Mouse (Mus musculus) B cell, adult 2 months (primary cell): ENCODE data around the gene Sgtb.
A peak's percentile ranks its signal among the peaks of the same experiment; 100 is the strongest.

Experiments
- DNase-seq, 2 experiments: peaks; one replicate each; pipeline ENCODE4 v3.0.0; 2022

Gene Sgtb

DNA sequence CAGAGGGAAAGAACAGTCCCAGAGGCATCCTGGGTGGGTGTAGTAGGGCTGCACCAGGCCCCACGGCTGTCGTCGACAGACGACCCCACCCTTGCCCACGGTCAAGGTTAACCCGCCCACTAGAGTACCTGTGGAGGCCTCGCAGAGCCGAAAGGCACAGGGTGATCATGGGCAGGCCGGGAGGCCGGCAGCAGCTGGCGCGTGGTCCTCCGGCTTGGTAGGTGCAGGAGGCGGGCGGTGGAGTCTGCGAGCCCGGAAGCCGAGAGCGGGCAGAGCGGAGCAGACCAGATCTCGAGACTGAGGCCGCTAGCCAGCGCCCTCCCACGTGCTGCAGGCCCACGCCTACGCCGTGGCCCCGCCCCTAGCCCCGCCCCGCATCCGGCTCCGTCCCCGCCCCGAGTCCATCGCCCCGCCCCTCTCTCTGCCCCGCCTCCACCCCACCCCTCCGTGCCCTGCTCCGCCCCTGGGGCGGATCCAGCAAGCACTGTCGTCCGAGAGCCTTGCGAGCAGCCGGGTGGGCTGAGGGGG, at the start of gene Sgtb, which contains the start of gene Nln:
Gene Sgtb (plus strand): TSS at position 454 of the 528 bp plus-strand sequence.
Gene Nln (minus strand): TSS at position 327 of the 528 bp plus-strand sequence.
- DNase-seq, result peak; percentile 78 to 79

DNA sequence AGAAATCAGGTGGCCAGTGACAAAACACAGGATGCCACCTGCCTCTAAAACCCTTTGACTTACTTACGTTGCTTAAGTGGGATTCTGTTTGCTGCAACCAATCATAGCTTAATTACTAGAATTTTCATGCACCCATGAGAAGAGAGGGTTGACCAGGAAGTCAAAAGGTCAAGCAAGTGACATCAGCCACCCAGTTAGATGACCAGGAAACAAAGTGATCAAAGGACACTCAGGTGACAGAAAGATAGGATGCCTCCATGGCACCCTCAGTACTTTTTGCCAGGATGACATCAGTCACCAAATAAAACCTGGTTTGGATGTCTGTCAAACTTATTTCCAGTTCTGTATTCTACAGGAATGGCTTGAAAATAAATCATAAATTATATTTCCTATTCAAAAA, 49.3 kb upstream of the Sgtb start:
- no peak for DNase-seq

- DNase-seq, result no peak
Observed at GRCm38 (mm10) chr13:104061975-104062750, 47.4 kb upstream of the Sgtb start.

GRCm38 (mm10) chr13:104063061-104063460, 46.5 kb upstream of the Sgtb start:
- no peak for DNase-seq

DNA sequence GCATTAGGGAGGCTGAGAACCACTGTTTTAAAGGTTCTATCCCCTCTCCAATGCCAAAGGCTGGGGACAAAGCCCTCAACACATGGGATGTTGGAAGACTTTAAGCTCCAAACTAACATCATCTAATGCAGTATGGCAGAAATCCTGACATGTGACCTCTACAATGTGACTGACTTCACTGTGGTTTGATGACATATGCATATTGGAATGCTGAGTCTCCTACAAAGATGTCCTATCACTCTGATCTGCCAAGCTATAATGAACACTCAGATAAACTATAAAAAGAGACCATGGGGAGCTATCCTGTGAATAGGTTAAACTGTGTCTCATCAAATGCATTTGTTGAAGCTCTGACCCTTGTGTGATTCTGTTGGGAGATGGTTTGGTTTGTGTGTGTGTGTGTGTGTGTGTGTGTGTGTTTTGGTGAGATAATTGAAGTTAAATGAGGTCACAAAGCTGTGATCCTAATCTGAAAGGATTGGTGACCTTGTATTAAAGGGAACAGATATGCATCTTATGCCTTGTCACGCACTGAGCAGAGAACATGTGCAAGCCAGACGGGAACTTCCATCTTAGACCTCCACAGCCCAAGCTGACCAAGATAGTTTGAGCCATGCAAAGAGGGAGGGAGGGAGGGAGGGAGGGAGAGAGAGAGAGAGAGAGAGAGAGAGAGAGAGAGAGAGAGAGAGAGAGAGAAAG, 43.7 kb upstream of the Sgtb start:
- DNase-seq, result no peak

DNA sequence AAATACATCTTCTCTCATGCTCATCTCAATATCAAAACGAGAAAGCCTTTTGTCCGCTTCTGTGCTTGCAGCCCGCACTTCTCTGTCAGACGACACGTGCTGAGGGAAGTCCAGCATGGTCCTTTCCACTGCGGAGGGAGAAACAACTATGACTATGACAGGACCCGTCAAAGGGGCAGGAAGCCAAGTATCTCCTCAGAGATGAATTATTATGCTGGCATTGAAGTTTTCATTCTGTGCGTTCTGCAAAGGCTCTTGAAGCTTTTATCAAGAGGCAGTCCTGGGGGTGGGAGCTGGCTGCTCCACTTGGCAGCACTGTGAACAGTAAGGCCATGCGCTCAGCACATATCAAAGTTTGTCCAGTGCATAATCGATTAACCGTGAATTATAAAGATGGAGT, 40.3 kb upstream of the Sgtb start:
- DNase-seq, result no peak

DNA sequence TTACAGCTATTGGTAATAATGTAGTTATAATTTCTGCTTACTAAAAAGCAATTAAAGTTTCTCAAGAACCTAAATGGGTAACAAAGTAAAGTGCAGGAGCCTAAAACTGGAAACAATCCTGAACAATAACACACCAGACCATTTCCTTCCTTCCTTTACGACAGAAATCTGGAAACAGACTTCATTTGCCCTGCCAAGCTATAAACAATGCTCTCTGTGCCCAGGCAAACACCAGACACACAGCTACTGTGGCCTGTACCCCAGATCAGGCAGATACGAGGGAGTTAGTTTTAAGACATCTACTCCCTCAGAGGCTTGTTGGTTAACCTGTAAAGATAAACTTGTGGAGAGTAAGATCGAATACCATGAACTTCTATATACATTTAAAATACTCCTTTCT, 38.8 kb upstream of the Sgtb start:
- DNase-seq, result no peak

DNA sequence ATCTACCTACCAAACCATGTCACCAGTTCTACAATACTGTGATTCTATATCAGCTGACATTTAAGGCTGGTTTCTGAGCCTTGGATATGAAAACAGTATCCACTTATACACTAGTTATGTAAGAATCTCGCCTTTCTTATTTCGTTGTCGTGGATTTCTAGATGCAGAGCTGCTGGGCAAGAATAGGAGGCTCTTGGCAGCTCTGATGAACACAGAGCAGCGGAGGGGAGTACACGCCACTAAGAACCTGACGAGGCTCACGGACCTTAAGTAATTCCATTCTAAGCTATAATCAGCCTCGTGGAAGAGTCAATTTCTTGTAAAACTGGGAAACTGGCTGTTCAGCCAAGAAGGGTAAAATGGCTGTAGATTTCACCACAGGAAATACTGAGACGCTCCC, 37.2 kb upstream of the Sgtb start:
- no peak for DNase-seq

GRCm38 (mm10) chr13:104074230-104074629, 35.3 kb upstream of the Sgtb start:
- no peak for DNase-seq

DNA sequence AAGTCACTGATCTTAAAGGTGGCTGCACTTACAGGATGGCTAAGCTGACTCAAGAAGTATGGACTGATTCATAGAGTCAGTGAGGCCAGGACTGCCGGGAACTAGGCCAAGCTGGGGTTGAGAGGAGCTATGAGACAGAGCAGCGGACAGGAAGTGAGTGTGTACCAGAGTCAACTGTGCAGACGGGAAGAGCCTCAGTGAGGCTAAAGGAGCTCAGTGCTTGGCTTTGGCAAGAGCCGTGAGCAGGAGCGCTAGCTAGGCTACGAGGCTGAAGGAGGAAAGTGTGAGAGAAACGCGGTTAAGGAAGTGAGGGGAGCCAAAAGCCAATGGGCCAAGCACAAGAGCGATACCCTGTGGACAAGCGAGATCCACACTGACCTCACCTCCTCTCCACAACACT, 34.8 kb upstream of the Sgtb start:
- DNase-seq, result no peak

DNA sequence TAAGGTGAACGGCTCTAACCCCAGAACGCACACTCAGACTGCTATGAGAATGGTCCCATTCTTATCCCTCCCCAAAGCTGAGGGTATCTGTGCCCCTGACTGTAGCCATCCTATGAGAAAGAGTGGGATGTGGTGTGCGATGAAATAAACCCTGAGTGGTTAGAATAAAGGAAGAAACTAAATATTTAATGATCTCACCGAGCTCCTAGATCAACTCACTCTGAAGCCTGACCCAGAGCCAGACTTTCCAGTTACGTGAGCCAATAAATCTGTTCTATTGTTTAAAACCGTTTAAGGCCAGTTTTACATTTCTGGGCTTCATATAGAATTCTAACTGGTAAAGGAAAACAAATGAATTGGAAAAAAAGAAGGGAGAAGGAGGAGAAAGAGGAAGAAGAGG, 32.5 kb upstream of the Sgtb start:
- no peak for DNase-seq

GRCm38 (mm10) chr13:104082504-104082903, 27.0 kb upstream of the Sgtb start:
- no peak for DNase-seq

DNA sequence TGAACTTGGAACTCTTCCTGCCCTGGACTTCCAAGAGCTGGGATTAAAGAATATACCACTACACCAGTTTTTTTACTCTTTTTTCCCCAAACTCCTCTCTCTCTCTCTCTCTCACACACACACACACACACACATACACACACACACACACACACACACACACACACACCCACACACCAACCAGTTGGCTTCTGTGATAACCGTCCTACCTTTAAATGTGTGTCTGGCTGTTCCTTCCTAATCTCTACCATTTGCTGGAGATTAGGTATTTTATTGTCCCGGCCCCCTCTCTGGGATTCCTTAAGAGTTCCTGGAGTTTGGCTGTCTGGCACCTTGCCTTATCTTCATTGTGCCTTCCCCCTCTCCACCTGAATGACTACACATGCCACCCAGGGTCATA, 24.9 kb upstream of the Sgtb start:
- DNase-seq, result no peak

DNA sequence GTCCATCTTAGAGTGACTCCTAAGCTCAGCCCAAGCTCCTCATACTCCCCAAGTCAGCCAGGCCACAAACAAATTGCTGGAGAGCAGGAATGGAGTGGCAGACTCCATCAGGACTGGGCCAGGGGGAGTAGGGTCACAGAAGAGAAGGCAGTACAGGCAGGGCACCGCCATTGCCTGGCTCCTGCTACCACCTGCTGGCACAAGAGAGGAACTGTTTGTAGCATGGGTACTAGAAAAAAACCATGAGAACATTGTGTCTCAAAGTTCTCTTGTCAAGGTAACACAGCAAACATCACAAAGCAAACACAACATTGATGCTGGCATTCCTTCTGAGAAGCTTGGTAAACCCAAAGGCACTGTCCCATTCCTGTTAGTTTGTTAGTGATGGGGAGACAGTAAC, 20.2 kb upstream of the Sgtb start:
- DNase-seq, result peak; percentile 48 to 56

- DNase-seq, result no peak
Observed at GRCm38 (mm10) chr13:104091734-104092133, 17.8 kb upstream of the Sgtb start.

DNA sequence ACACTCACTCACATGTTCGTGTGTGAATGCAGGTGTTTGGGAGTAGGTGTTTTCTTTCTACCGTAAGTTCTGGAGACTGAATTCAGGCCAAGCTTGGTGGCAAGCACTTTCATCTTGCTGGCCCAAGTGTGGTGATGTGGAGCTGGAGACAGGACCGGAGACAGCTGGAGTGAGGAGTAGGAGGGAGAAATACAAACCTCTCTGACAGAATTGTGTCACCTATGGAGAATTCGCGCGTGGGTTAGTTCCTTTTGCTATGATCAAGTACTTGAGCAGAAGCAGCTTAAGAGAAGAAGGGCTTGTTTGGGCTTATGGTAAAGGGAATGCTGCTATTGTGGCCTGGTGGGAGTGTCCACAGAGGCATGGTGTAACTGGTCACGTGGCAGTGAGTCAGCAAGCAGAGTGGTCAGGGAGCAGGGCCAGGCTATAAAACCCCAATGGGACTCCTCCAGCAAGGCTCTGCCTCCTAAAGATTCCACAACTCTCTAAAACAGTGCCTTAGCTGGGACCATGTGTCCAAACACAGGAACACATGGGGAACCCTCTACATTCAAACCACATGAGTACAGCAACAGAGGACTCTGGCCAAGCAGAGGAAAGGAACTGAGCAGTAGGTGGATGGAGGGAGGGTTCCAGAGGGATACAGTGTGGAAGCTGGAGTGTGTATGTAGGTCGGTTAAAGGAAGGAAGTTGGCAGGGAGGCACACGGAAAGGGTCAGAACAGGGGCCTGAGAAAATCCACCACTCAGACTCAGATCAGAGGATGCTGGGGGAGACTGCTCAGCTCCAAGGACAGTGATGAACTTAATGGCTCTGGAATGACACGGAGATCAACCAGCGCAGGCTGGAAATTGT, 14.8 kb upstream of the Sgtb start:
- no peak for DNase-seq

GRCm38 (mm10) chr13:104095955-104096354, 13.6 kb upstream of the Sgtb start:
- no peak for DNase-seq

DNA sequence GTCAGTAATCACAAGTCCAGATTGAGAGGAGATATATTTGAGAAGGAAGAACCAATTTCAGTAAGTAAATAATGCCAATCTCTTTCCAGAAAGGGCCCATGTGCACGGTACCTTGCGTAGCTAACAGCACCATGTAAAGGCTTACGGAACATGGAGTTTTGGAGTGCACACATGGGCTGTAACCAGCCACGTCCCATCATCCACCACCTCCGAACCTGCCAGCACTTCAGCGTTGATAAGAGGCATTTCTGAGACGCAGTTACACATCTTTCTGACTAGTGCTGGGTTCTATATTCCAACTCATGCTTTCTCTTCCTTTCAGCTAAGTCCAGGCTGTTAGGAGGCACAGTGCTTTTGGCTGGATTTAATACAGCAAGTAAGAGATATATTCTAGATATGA, 12.4 kb upstream of the Sgtb start:
- no peak for DNase-seq

DNA sequence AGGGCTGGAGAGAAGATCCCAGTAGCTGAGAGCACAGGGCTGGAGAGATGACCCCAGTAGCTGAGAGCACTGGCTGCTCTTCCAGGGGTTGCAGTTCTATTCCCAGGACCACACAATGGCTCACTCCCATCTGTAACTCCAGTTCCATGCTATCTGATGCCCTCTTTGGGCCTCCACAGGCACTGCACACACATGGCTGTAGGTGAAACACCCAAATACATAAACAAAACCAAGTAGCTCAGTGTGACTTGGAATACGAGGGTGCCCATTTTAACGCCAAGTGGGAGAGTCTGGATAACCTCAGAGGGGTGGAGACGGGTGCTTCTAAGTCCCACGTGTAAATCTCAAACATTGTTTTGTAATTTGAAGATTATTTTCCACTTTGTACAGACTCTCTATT, 9.1 kb upstream of the Sgtb start:
- no peak for DNase-seq

- no peak for DNase-seq
Observed at GRCm38 (mm10) chr13:104101606-104102235, 7.8 kb upstream of the Sgtb start.

DNA sequence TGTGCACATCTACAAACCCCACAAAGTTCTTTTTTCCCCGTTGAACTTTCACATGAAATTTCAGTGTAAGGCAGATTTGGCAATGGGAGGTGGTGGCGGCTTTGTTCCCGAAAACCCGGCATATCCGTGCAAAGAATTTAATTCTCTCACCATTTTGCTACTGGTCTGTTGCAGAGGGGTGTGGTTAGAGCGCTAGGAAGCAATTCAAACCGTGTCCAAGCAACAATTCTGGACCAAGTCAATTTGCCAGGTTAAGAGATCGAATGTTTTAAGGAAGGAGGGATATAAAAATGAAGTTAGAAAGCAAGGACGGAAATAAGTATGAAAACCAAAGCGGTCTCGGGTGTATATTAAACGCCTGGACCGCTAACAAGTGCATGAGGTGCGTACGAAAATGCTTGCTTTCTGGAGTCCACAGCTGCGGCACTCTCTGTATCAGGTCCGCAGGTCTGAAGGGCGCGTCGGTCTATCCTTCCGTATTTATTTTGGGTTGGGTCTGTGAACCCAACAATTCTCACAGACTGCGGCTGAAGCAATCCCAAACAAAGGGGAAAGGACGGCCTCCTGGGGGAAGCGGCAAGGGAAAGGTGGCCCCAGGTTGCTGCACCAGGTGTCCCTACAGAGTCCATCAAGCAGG, 772 bp upstream of the Sgtb start:
- no peak for DNase-seq
